Mouse (Mus musculus) testis, adult 2 months (tissue): ENCODE results near the gene Rtn1. TPM values are rescaled to one million over a fixed set of nuclear protein-coding genes. Genes with fewer than 3 reads are reported as not detected.

Source experiments
- H3K27ac ChIP-seq: fragments of 200-500 bp; 2 replicates; pipeline ENCODE4 v1.5.1; 2012; ENCODE audit warnings: low read depth, low read length; ENCODE audit not compliant: control insufficient read depth, insufficient read depth
- H3K27me3 ChIP-seq: fragments of 200-500 bp; 2 replicates; pipeline ENCODE4 v1.6.1; 2012; ENCODE audit warnings: mild to moderate bottlenecking, low read length, moderate library complexity; ENCODE audit not compliant: control insufficient read depth, insufficient read depth
- H3K36me3 ChIP-seq: fragments of 200-500 bp; 2 replicates; pipeline ENCODE4 v1.6.1; 2012; ENCODE audit warnings: mild to moderate bottlenecking, low read length; ENCODE audit not compliant: control insufficient read depth, insufficient read depth
- H3K4me1 ChIP-seq: fragments of 200-500 bp; 2 replicates; pipeline ENCODE4 v1.6.1; 2012; ENCODE audit warnings: low read length; ENCODE audit not compliant: control insufficient read depth, insufficient read depth
- H3K4me3 ChIP-seq: fragments of 200-500 bp; 2 replicates; pipeline ENCODE4 v1.5.1; 2012; ENCODE audit warnings: low read depth, mild to moderate bottlenecking, low read length, moderate library complexity, mixed read lengths; ENCODE audit not compliant: control insufficient read depth
- CTCF ChIP-seq: fragments of 200-500 bp; IDR thresholded peaks from 2 replicates; pipeline ENCODE4 v1.5.1; 2012; ENCODE audit warnings: low read depth, mild to moderate bottlenecking, inconsistent platforms, low read length, moderate library complexity; ENCODE audit not compliant: control insufficient read depth, insufficient read depth, insufficient replicate concordance
- POLR2A ChIP-seq: fragments of 200-500 bp; IDR thresholded peaks from 2 replicates; pipeline ENCODE4 v1.6.1; 2012; ENCODE audit warnings: low read depth, mild to moderate bottlenecking, inconsistent platforms, low read length, moderate library complexity; ENCODE audit not compliant: control insufficient read depth
- polyA plus RNA-seq: library from polyadenylated mRNA; depleted of rRNA; stranded (reverse); fragments of >200 nt; gene quantifications from 2 replicates; pipeline ENCODE4 v1.2.3, GENCODE M21; 2012

Gene Rtn1
- polyA plus RNA-seq, 1 experiment = 30.8 TPM

- Histone ChIP-seq H3K27ac (no peak overlapping the region), H3K4me3 (no peak overlapping the region), H3K4me1 (peaks cover 6% of the 10 kb centered on the region), H3K27me3 (no peaks in the 10 kb centered on the region), H3K36me3 (no peaks in the 10 kb centered on the region)
- TF ChIP-seq CTCF (no peak), POLR2A (no peak)
These were observed 175.7 kb downstream of the Rtn1 start for GRCm38 (mm10) chr12:72232826-72233790.

DNA sequence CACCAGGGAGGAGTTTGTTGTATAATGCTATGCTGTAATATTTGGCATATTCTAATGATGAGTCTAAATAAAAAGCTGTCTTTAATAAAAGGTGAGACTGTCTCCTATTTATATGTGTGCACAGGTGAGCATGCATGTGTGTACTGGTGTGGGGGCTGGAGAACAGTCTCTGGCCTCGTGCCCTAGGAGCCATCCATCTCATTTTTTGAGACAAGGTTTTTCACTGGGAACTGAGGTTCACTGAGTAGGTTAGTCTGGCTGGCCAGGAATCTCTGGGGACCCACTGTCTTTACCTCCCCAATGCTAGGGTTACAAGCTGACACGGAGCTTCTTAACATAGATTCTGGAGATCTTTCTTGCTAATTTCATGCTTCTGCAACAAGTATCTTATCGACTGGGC is 176.7 kb downstream of the Rtn1 start:
- H3K27me3 ChIP-seq = no peaks in the 10 kb centered on the region
- H3K4me1 ChIP-seq = peaks cover 6% of the 10 kb centered on the region
- TF ChIP-seq CTCF (no peak), POLR2A (no peak)
- H3K4me3 ChIP-seq = no peak overlapping the region
- no peak overlapping the region for H3K27ac ChIP-seq
- H3K36me3 ChIP-seq = no peaks in the 10 kb centered on the region

DNA sequence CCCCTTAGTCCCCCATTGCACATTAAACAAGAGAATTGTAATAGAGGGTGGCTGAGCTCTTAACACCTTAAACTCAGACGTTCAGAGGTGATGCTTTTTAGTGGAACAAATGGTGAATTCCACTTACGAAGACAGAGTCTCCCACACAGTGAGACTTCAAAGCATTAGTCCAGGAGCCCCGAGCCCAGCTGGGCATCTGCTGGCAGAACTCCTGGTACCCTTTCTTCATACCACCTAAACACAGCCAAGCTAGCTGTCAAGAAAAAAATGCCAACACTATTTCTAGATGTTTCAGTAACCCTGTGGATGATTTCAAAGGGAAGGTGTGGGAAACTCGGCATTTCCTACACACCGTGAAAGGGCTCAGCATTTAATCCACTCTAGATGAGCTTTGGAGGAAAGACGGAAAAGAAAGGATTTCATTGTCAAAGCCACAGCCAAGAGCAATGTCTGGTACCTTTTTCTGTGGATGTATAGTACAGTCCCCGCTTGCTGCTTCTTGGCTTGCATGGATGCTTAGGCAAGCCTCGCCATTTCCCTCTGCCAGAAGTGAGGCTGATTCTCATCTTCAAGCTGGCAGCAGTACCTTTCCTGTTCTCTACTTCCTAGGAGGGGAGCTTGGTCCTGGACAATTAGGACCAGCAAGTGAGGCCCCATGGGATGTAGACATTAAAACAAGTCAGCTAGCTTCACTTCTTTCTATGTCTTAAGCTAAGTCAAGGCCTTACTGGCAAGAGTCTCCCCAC is 179.2 kb downstream of the Rtn1 start:
- no peak overlapping the region for H3K4me3 ChIP-seq
- H3K27me3 ChIP-seq = no peaks in the 10 kb centered on the region
- no peak overlapping the region for H3K27ac ChIP-seq
- TF ChIP-seq CTCF (no peak), POLR2A (no peak)
- no peaks in the 10 kb centered on the region for H3K36me3 ChIP-seq
- H3K4me1 ChIP-seq = no peaks in the 10 kb centered on the region

- no peaks in the 10 kb centered on the region for H3K27me3 ChIP-seq
- no peaks in the 10 kb centered on the region for H3K36me3 ChIP-seq
- H3K4me3 ChIP-seq = no peak overlapping the region
- H3K4me1 ChIP-seq = no peaks in the 10 kb centered on the region
- no peak overlapping the region for H3K27ac ChIP-seq
- TF ChIP-seq CTCF (no peak), POLR2A (no peak)
These were observed 181.1 kb downstream of the Rtn1 start for GRCm38 (mm10) chr12:72227731-72228130.

GRCm38 (mm10) chr12:72225371-72225770 is 183.5 kb downstream of the Rtn1 start:
- H3K27ac ChIP-seq = no peak overlapping the region
- no peaks in the 10 kb centered on the region for H3K4me1 ChIP-seq
- H3K4me3 ChIP-seq = no peak overlapping the region
- no peaks in the 10 kb centered on the region for H3K36me3 ChIP-seq
- no peaks in the 10 kb centered on the region for H3K27me3 ChIP-seq
- TF ChIP-seq CTCF (no peak), POLR2A (no peak)

DNA sequence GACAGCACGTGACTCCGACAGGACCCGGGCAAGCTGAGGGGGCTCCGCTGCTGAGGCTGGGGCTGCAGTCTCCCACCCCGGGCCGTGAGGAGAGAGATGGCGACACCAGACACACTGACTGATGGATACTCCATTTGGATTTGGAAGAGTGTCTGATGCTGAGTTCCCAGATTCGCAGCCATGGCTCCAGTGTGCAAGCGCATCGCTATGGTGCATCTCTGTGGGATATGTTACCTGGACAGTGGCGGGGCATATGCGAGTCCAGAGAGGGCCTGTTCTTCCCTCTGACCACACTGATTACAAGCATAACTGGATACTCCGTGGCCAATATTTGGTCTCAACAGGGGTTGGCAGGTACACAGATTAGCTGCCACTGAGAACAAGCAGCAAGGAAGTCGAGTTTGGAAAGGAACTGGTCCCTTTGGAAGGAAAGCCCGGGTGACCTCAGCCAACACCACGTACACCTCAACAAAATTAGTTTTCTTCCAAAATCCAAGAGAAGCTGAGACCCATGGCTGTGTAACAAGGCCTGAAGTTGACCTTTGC is 185.2 kb downstream of the Rtn1 start:
- H3K4me1 ChIP-seq = no peaks in the 10 kb centered on the region
- no peak overlapping the region for H3K4me3 ChIP-seq
- H3K36me3 ChIP-seq = no peaks in the 10 kb centered on the region
- no peak for TF ChIP-seq CTCF
- no peak for TF ChIP-seq POLR2A
- no peaks in the 10 kb centered on the region for H3K27me3 ChIP-seq
- H3K27ac ChIP-seq = no peak overlapping the region

- H3K4me3 ChIP-seq = peak overlapping the region; percentile 4; the same call in 1 of the 2 replicates
- H3K27me3 ChIP-seq = no peaks in the 10 kb centered on the region
- H3K27ac ChIP-seq = no peak overlapping the region
- TF ChIP-seq CTCF (no peak), POLR2A (no peak)
- H3K4me1 ChIP-seq = no peaks in the 10 kb centered on the region
- no peaks in the 10 kb centered on the region for H3K36me3 ChIP-seq
These were observed 195.3 kb downstream of the Rtn1 start for GRCm38 (mm10) chr12:72213554-72213953.
